Mouse (Mus musculus) MN1 (cell line): ENCODE measurements around the gene Kif11.

ENCODE experiments used
- DNase-seq: peaks from one replicate; pipeline ENCODE4 v3.0.0-alpha.2; 2016; ENCODE audit warnings: low spot score

The Kif11 gene

DNA sequence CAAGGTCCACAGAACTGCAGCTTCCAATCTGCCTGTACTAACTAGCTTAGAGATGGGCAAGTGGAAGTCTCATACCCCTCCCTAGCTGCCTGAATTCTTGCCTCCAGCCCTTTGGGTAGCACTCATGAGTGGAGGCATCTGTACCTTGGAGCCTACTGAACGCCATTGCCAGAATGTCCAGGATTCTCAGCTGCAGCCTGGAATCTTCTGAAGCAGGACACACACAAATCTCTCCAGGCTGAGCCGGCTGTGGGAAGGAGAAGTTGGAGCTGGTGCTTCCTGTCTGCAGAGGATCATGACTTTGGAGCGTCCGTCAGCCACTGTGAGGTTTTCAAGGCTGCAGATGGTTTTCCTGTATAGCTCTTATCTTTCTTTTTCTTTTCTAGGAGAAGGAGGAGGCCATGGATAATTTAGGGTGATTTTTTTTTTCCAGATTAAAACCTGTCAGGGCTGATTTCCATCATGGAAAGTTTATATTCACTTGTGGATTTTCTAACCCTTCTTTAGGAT lies 67.5 kb downstream of the Kif11 start:
- DNase-seq: no peak

DNA sequence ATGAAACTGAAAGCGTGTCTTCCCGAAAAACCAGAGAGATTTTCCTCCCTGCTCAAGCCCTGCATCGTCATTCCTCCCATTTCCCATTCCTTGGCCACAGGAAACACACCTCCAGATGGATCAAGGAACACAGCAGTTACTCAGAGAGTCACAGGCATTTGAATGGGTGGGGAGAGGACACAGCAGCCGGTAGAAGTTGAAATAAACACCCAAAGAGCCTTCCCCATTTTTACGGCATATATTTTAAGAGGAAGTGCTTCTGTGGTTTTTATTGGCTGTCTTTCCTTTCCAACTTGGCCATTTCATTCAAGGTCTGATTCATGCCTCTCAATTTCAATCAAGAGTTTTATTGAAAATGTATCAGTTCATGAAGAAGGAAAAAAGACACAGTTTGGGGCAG lies 72.0 kb downstream of the Kif11 start:
- no peak for DNase-seq

DNA sequence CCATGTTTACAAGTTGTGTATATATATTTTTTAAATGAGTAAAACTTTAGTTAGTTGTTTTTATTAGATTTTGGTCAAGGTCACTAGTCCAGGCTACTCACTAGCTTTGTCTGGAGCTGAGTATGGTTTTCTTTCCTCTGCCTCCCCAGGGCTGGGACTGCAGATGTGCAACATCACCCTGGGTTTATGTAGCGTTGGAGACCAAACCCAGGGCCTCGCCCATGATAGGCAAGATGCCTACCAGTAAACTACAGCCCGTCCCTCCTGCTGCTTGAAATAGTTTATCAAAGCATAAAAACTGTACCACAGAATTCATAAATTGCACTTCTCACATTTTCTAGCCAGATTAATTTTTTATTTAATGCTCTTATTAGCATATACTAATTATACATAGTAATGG lies 73.0 kb downstream of the Kif11 start:
- no peak for DNase-seq

DNA sequence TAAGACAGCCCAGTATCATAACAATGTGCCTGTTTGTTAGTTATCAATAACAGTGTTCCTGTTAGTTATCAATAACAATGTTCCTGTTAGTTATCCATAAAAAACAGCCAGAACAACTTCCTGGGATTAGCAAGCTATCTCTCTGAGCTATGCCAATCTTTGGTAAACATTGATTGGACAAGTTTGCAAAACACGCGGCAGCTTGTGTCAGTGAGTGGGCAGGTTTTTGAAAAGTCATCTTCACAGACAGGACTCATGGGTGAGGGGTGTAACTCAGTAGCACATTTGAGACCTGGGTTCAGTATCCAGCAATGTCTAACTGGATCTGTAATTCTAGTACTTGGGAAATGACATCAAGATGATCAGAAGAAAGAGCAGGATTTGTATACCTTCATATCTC lies 79.3 kb downstream of the Kif11 start:
- DNase-seq: no peak

DNA sequence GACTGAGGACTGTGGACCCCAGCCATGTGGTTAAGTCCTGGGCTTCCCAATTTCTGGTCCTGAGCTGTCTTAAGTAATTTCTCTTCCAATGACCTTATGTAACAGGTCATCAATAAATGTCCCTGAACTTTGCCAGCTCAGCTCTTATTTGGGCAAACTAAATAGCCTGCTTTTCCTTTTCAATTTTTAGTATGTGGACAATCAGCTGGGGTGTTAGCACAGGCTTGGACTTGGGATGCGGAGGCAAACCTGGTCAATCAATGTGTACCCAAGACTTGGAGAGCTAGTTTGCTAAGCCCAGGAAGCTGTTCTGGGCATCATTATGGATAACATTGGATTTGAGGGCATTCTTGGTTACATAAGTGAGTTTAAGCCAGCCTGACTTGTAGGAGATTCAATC lies 79.8 kb downstream of the Kif11 start:
- no peak for DNase-seq

DNA sequence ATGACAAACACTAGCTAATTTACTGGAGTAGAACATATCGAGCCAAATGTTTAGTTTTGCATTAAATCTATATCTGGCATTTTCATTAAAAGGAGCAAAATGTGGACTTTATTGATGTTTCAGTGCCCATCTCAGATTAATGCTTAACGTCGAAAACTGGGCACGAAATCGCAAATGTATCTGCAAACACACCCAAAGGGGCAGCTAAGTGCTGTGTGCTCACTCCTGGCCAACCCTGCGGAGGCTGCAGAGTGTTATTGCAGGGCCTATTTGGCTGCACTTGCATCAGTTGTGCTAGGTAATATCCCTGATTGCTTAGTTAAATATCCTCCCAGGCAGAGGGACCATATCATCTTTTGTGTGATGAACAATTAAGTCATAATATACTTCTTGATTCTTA lies 81.8 kb downstream of the Kif11 start:
- DNase-seq: peak; percentile 77

DNA sequence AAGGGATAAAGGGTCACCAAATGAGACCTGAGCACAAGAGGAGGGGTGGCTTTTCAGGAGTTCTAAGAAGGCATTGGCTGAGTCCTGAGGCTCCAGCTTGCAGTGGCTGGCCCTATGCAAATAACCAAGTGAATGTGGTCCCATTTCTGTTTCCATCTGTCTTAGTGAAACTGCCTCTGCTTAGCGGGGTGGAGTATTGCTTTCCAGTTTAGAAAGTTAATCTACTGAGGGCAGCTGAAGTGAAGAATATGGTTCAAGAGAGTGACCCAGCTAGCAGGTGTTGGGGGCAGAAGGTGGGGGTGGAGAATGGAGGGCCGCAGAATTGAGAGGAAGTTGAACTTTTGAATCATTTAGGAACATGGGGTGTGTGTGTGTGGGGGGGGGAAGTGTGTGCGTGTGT lies 90.2 kb downstream of the Kif11 start:
- DNase-seq: no peak

DNA sequence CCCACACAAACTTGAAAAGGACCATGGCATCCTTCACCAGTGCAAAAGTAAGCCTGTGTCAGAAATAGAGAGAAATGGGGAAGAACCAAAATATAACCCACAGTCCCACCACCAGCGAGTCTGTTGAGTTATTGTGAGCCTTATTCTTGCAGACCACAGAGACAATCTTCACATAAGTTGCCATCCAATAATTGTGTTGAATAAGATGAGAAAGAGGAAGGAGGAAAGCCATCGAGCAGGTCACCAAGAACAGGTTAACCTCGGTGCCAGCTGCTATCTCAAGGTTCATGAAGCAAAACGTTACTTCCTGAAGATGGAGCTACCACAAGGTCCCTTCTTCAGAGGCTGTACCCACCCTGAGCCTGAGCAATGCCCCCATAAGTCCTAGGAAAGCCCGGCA lies 90.8 kb downstream of the Kif11 start:
- DNase-seq: no peak

DNA sequence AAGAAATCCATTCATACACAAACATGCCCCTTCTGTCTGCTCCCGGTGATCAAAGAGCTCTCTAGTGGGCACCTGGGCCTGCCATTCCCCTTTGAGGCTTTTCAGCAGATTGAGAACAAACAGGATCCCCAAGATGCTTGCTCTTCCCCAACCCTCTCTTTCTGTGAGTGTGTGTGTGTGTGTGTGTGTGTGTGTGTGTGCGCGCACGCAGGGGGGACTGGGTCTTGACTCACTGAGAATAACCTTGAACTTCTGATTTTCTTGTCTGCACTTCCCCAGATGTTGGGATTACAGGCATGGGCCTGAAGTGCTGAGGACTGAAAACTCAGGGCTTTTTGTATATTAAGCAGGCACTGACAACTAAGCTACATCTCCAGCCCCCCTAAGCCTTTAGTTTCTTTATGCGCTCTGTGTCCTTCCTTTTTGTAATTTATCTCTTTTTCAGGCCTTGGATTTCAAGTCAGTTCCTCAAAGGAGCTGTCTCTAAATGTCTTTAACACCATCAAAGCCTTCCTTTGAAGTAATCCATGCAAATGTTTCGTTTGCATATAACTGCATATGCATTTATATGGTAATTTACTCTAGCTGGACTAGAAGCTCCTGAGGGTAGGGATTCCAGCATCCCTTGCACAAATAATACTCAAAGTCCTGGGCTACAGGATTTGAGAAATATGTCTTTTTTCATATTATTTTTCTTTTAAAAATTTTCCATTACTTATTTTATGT lies 92.8 kb downstream of the Kif11 start:
- no peak for DNase-seq
